Mouse (Mus musculus) heart, embryonic 13.5 days (tissue): ENCODE results near the gene Selenoo. TPM values are rescaled to one million over a fixed set of nuclear protein-coding genes. Genes with fewer than 3 reads are reported as not detected.

Source experiments
- ATAC-seq: fragments of 200-750 bp; cut with Nextera tagmentation; 2 replicates; pipeline ENCODE4 v1.8.0; 2017; ENCODE audit warnings: moderate TSS enrichment; ENCODE audit not compliant: insufficient number of reproducible peaks, low FRiP score, low TSS enrichment; ENCODE audit errors: extremely low read depth
- H3K27ac ChIP-seq: fragments of 300-500 bp; sonication (generic); replicated peaks from 2 replicates; pipeline ENCODE4 v1.5.1; 2015; ENCODE audit warnings: moderate library complexity, mild to moderate bottlenecking, inconsistent platforms
- H3K27me3 ChIP-seq: fragments of 300-500 bp; sonication (generic); replicated peaks from 2 replicates; pipeline ENCODE4 v1.6.1; 2015; ENCODE audit warnings: mild to moderate bottlenecking, inconsistent platforms
- H3K36me3 ChIP-seq: fragments of 300-500 bp; sonication (generic); 2 replicates; pipeline ENCODE4 v1.6.1; 2015; ENCODE audit warnings: mild to moderate bottlenecking, inconsistent platforms
- H3K4me1 ChIP-seq: fragments of 300-500 bp; sonication (generic); 2 replicates; pipeline ENCODE4 v1.6.1; 2015; ENCODE audit warnings: inconsistent platforms
- H3K4me2 ChIP-seq: fragments of 300-500 bp; sonication (generic); 2 replicates; pipeline ENCODE4 v1.6.1; 2015; ENCODE audit warnings: inconsistent platforms, mild to moderate bottlenecking, moderate library complexity
- H3K4me3 ChIP-seq: fragments of 300-500 bp; sonication (generic); 2 replicates; pipeline ENCODE4 v1.5.1; 2015; ENCODE audit warnings: moderate library complexity, mild to moderate bottlenecking, inconsistent platforms
- H3K9ac ChIP-seq: fragments of 300-500 bp; sonication (generic); 2 replicates; pipeline ENCODE4 v1.6.1; 2015; ENCODE audit warnings: inconsistent platforms, mild to moderate bottlenecking, moderate library complexity
- H3K9me3 ChIP-seq: fragments of 300-500 bp; sonication (generic); 2 replicates; pipeline ENCODE4 v1.6.1; 2016; ENCODE audit warnings: inconsistent platforms
- WGBS: fragments of 180-500 bp; shearing (Covaris S2); methylation state at CpG from one replicate; pipeline ENCODE4 v1.1.7; 2015; ENCODE audit warnings: mixed read lengths; 5-methylcytosine and 5-hydroxymethylcytosine counted together
- polyA plus RNA-seq: library from polyadenylated mRNA; unstranded; fragments of >200 nt; fragmentation: Nextera tagmentation; extraction: Ambion mirVana; gene quantifications from 2 replicates; pipeline ENCODE4 v1.2.1, GENCODE M21; 2015

Selenoo gene
- polyA plus RNA-seq, 1 experiment from 2014 or later = 10.8 TPM

GRCm38 (mm10) chr15:89063001-89063400, 25.9 kb upstream of the Selenoo start:
- ATAC-seq = no peak
- H3K27me3 ChIP-seq = peaks cover 97% of the 10 kb centered on the region
- H3K9me3 ChIP-seq = no peaks in the 10 kb centered on the region
- H3K4me1 ChIP-seq = peaks cover 29% of the 10 kb centered on the region
- no peak overlapping the region for H3K4me2 ChIP-seq
- H3K36me3 ChIP-seq = no peaks in the 10 kb centered on the region
- WGBS = 72% methylated on average over 7 of the region's 7 CpGs
- H3K4me3 ChIP-seq = no peak overlapping the region
- no peak overlapping the region for H3K9ac ChIP-seq
- no peak overlapping the region for H3K27ac ChIP-seq

DNA sequence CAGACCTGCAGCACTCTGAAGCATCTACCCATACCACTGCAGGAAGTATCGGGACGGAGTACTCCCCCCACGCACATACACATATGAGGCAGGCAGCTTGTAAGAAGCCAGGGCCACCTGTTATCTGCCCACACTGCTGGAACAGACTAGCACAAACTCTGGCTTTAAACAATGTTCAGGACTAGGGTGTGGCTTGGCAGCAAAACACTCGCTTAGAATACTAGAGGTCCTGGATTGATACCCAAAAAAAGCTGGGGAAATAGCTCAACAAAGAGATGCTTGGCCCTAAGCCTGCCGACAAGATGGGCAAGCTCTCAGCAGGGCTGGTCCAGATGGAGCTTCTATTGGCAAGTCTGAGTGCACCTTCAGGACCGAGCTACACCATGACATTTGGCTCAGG, 25.3 kb upstream of the Selenoo start:
- no peaks in the 10 kb centered on the region for H3K9me3 ChIP-seq
- 76% methylated on average over 6 of the region's 6 CpGs for WGBS
- no peak overlapping the region for H3K4me2 ChIP-seq
- H3K4me3 ChIP-seq = no peak overlapping the region
- H3K4me1 ChIP-seq = peaks cover 31% of the 10 kb centered on the region
- ATAC-seq = no peak
- H3K36me3 ChIP-seq = no peaks in the 10 kb centered on the region
- peaks cover 97% of the 10 kb centered on the region for H3K27me3 ChIP-seq
- H3K9ac ChIP-seq = no peak overlapping the region
- no peak overlapping the region for H3K27ac ChIP-seq

- Histone ChIP-seq H3K36me3 (no peaks in the 10 kb centered on the region), H3K9ac (no peak overlapping the region), H3K4me3 (no peak overlapping the region), H3K27me3 (peaks cover 99% of the 10 kb centered on the region), H3K4me2 (no peak overlapping the region), H3K27ac (no peak overlapping the region), H3K4me1 (peaks cover 27% of the 10 kb centered on the region), H3K9me3 (no peaks in the 10 kb centered on the region)
- ATAC-seq = no peak
- 87% methylated on average over 5 of the region's 5 CpGs for WGBS
Observed at GRCm38 (mm10) chr15:89064891-89065290, 24.0 kb upstream of the Selenoo start.

DNA sequence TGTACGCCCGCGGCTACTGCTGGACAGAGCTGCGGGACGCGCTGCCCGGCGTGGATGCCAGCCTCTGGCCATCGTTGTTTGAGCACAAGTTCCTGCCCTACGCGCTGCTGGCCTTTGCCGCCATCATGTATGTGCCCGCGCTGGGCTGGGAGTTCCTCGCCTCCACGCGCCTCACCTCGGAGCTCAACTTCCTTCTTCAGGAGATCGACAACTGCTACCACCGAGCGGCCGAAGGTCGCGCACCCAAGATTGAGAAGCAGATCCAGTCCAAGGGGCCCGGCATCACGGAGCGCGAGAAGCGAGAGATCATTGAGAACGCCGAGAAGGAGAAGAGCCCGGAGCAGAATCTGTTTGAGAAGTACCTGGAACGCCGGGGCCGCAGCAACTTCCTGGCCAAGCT, 21.3 kb upstream of the Selenoo start:
- peaks cover 24% of the 10 kb centered on the region for H3K4me1 ChIP-seq
- WGBS = 26% methylated on average over 35 of the region's 35 CpGs
- peak overlapping the region; percentile 30 for H3K4me3 ChIP-seq
- H3K36me3 ChIP-seq = no peaks in the 10 kb centered on the region
- H3K9me3 ChIP-seq = no peaks in the 10 kb centered on the region
- peaks cover 84% of the 10 kb centered on the region for H3K27me3 ChIP-seq
- no peak overlapping the region for H3K27ac ChIP-seq
- peak overlapping the region; percentile 56 for H3K4me2 ChIP-seq
- no peak for ATAC-seq
- peak overlapping the region; percentile 50 for H3K9ac ChIP-seq

- 27% methylated on average over 26 of the region's 26 CpGs for WGBS
- no peak for ATAC-seq
Observed at GRCm38 (mm10) chr15:89068226-89068625, 20.7 kb upstream of the Selenoo start.

GRCm38 (mm10) chr15:89069336-89069840, 19.5 kb upstream of the Selenoo start:
- 70% methylated on average over 19 of the region's 19 CpGs for WGBS
- Histone ChIP-seq H3K27ac (no peak overlapping the region), H3K4me3 (no peak overlapping the region), H3K4me1 (peaks cover 42% of the 10 kb centered on the region), H3K27me3 (peaks cover 66% of the 10 kb centered on the region), H3K4me2 (no peak overlapping the region), H3K9ac (no peak overlapping the region), H3K36me3 (no peaks in the 10 kb centered on the region), H3K9me3 (no peaks in the 10 kb centered on the region)
- ATAC-seq = no peak

More at GRCm38 (mm10) chr15:89068226-89068625, 20.7 kb upstream of the Selenoo start:
- Histone ChIP-seq H3K27me3 (peaks cover 78% of the 10 kb centered on the region), H3K27ac (no peak overlapping the region), H3K9me3 (no peaks in the 10 kb centered on the region), H3K4me3 (peak overlapping the region; percentile 30), H3K36me3 (no peaks in the 10 kb centered on the region), H3K4me1 (peaks cover 30% of the 10 kb centered on the region), H3K9ac (no peak overlapping the region), H3K4me2 (peak overlapping the region; percentile 56)

GRCm38 (mm10) chr15:89070606-89071005, 18.3 kb upstream of the Selenoo start:
- no peaks in the 10 kb centered on the region for H3K9me3 ChIP-seq
- ATAC-seq = no peak
- H3K9ac ChIP-seq = no peak overlapping the region
- H3K4me1 ChIP-seq = peaks cover 51% of the 10 kb centered on the region
- H3K4me3 ChIP-seq = no peak overlapping the region
- peaks cover 54% of the 10 kb centered on the region for H3K27me3 ChIP-seq
- H3K27ac ChIP-seq = no peak overlapping the region
- H3K4me2 ChIP-seq = no peak overlapping the region
- 71% methylated on average over 24 of the region's 24 CpGs for WGBS
- H3K36me3 ChIP-seq = no peaks in the 10 kb centered on the region

- H3K4me3 ChIP-seq = no peak overlapping the region
- ATAC-seq = no peak
- WGBS = 34% methylated on average over 10 of the region's 10 CpGs
- no peaks in the 10 kb centered on the region for H3K36me3 ChIP-seq
- peak overlapping the region; percentile 96 for H3K27ac ChIP-seq
- peaks cover 60% of the 10 kb centered on the region for H3K4me1 ChIP-seq
- peak overlapping the region; percentile 91 for H3K4me2 ChIP-seq
- peak overlapping the region; percentile 57 for H3K9ac ChIP-seq
- no peaks in the 10 kb centered on the region for H3K9me3 ChIP-seq
- peaks cover 19% of the 10 kb centered on the region for H3K27me3 ChIP-seq
Observed at GRCm38 (mm10) chr15:89073993-89074603, 14.8 kb upstream of the Selenoo start.

DNA sequence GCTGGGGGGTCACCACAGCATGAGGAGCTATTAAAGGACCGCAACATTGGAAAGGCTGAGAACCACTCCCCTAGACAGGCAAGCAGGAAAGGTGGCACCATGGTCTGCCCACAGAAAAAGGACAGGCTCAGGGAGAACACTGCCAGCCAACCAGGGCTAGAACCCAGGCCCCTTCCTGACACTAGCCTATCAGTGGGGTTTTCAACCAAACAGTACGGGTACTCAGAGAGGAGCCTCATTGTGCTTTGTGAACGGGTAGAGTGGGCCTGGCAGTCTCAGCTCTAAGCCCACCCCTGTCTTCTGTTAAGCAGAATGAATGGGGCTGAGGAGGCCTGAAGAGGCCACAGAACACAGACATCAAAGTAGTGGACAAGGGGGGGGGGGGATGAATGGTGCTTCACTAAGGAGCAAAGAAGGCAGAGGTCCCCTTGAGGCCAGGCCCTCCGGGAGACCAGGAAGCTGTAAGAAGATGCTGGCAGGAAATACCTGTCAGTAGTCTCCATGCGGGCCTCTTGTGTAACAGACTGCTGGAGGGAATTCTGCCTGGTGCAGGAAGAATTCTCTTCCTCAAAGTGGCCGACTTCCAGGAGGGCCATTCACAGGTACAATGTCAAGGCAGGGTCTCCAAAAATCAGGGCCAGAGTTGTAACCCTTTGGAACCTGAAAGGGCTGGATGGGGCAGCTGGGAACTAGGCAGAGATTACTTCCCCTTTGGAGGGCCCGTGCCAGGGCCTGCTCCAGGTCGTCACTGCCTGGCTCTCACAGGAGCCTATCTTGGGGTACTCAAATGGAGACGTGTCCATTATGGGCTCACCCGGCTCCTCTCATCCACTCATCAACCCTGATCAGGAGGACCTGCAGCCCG, 14.0 kb upstream of the Selenoo start, which contains the start of gene Trabd:
Gene Trabd (plus strand): TSS at position 512 of the 865 bp plus-strand sequence.
- H3K27me3 ChIP-seq = peaks cover 12% of the 10 kb centered on the region
- H3K4me2 ChIP-seq = peak within 1 kb of the TSS; percentile 91
- H3K9me3 ChIP-seq = no peaks in the 10 kb centered on the region
- peaks cover 7% of the 10 kb centered on the region for H3K36me3 ChIP-seq
- H3K4me1 ChIP-seq = peaks cover 60% of the 10 kb centered on the region
- peak within 1 kb of the TSS; percentile 96 for H3K27ac ChIP-seq
- H3K9ac ChIP-seq = peak within 1 kb of the TSS; percentile 97
- 13% methylated on average over 11 of the region's 11 CpGs for WGBS
- ATAC-seq = no peak
- H3K4me3 ChIP-seq = peak within 1 kb of the TSS; percentile 90

GRCm38 (mm10) chr15:89075478-89076147, 13.3 kb upstream of the Selenoo start:
- H3K27me3 ChIP-seq = peaks cover 7% of the 10 kb centered on the region; the same call in 1 of the 2 replicates

More at GRCm38 (mm10) chr15:89075478-89076147, 13.3 kb upstream of the Selenoo start:
- Histone ChIP-seq H3K4me2 (peak overlapping the region; percentile 91), H3K36me3 (peaks cover 8% of the 10 kb centered on the region), H3K27ac (peak overlapping the region; percentile 96), H3K4me3 (peak overlapping the region; percentile 90), H3K9ac (peak overlapping the region; percentile 97), H3K9me3 (no peaks in the 10 kb centered on the region), H3K4me1 (peaks cover 57% of the 10 kb centered on the region)
- peak; percentile 90 for ATAC-seq
- WGBS = 0% methylated on average over 42 of the region's 59 CpGs
